Mouse (Mus musculus): ENCODE measurements around the gene Arf6.
"Not testable (repeated sequence)": the region's sequence is repeated elsewhere in the genome, so short reads cannot be mapped to it uniquely, and the experiment has no call there.

DNA sequence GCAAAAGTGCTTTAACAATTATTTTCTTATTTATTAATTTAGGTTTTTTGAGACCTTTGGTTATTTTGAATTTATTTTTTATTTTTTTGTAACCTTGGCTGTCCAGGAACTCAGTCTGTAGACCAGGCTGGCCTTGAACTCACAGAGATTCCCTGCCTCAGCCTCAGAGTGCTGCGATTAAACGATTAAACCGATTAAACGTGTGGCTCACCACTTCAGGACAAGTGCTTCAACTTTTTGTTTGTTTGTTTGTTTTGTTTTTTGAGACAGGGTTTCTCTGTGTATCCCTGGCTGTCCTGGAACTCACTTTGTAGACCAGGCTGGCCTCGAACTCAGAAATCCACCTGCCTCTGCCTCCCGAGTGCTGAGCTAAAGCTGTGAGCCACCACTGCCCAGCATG lies 5.7 kb downstream of the Arf6 start:
- TF ChIP-seq ZC3H11A (IDR thresholded peaks at IDR 0.05; ENCODE audit: borderline replicate concordance, low read depth, low read length); HCFC1 (IDR thresholded peaks at IDR 0.05; ENCODE audit: borderline replicate concordance, insufficient read depth, low read length): not testable (repeated sequence)
